Mouse (Mus musculus): ENCODE measurements around the gene Gm20532. TPM values are rescaled to one million over a fixed set of nuclear protein-coding genes. Genes with fewer than 3 reads are reported as not detected.

The Gm20532 gene
- polyA plus RNA-seq, 1 experiment from 2014 or later: not detected

DNA sequence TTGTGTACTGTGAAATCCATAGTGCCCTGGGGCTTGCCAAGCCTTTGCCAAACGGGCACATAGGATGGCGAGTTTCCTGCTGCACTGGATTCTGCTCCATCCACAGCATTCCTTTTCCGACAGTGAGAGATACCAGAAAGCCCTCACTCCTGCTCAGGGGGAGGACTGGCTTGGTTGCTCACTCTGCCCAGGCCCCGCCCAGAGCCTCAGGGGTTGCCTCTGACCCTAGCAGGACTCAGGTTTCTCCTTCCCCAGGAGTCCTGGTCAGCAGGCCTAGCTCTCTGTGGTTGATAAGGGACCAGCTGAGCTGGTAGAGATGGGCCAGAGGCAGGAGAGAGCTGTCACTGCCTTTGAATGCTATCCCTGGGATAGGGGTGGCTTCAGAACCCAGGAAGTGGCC is 2.1 kb downstream of the Gm20532 start:
- H3K27me3 ChIP-seq: no peaks in the 10 kb centered on the region
- H3K9me3 ChIP-seq: no peaks in the 10 kb centered on the region
- peak overlapping the region; percentile 12; the same call in 1 of the 2 replicates for H3K9ac ChIP-seq
- 31% methylated on average over 4 of the region's 4 CpGs for WGBS
- 0 out of 2 replicates have a peak overlapping the region, but pooled peaks have one; percentile 1 for H3K4me3 ChIP-seq
- H3K4me1 ChIP-seq: peaks cover 17% of the 10 kb centered on the region; the same call in 1 of the 2 replicates
- peak overlapping the region; percentile 4; the same call in 1 of the 2 replicates for H3K27ac ChIP-seq
- 0 out of 2 replicates have a peak, but pooled peaks cover 5% of the 10 kb centered on the region for H3K36me3 ChIP-seq
- peak overlapping the region; percentile 51 for H3K4me2 ChIP-seq (replicated peaks)
- ATAC-seq (ENCODE audit: insufficient number of reproducible peaks, insufficient read depth, low FRiP score, low TSS enrichment): no peak

DNA sequence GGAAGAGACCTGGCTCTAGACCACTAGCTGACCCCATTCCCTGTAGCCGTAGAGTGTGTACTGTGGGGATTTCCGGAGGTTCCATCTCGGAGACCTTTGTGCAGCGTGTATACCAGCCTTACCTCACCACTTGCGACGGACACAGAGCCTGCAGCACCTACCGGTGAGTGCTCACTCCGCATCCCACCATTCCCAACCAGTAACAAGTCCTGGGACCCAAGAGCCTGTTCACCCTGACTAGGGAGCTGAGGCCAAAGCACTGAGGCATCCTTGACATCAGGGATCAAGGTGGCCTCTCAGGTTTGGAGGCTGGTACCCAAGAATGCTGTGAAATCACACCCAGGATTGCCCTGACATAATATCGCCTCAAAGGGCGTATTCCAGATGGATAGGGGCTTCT is 2.8 kb downstream of the Gm20532 start:
- Histone ChIP-seq H3K4me1 (peaks cover 17% of the 10 kb centered on the region; the same call in 1 of the 2 replicates), H3K9me3 (no peaks in the 10 kb centered on the region), H3K36me3 (0 out of 2 replicates have a peak, but pooled peaks cover 5% of the 10 kb centered on the region), H3K9ac (no peak overlapping the region), H3K27me3 (no peaks in the 10 kb centered on the region), H3K27ac (no peak overlapping the region), H3K4me2 (replicated peaks) (no peak overlapping the region), H3K4me3 (no peak overlapping the region)
- 89% methylated on average over 10 of the region's 10 CpGs for WGBS
- no peak for ATAC-seq (ENCODE audit: insufficient number of reproducible peaks, insufficient read depth, low FRiP score, low TSS enrichment)

DNA sequence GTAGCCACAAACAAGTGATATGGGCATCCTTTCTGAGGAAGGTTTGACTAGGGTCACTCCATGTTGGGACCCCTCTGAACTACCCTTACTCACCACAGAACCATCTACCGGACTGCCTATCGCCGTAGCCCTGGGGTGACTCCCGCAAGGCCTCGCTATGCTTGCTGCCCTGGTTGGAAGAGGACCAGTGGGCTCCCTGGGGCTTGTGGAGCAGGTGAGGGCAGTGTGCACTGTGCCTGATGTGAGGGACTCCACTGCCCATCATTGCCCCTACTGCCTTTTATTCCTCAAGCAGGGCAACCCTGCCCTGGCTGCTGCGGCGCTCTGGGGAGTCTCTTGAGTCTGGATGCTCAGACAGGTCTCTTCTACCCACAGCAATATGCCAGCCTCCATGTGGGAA is 3.8 kb downstream of the Gm20532 start:
- WGBS: 92% methylated on average over 7 of the region's 7 CpGs
- 0 out of 2 replicates have a peak overlapping the region, but pooled peaks have one; percentile 20 for H3K9ac ChIP-seq
- no peaks in the 10 kb centered on the region for H3K27me3 ChIP-seq
- H3K4me1 ChIP-seq: peaks cover 17% of the 10 kb centered on the region; the same call in 1 of the 2 replicates
- no peak for ATAC-seq (ENCODE audit: insufficient number of reproducible peaks, insufficient read depth, low FRiP score, low TSS enrichment)
- 0 out of 2 replicates have a peak, but pooled peaks cover 5% of the 10 kb centered on the region for H3K36me3 ChIP-seq
- H3K4me2 ChIP-seq (replicated peaks): no peak overlapping the region
- no peak overlapping the region for H3K4me3 ChIP-seq
- no peak overlapping the region for H3K27ac ChIP-seq
- H3K9me3 ChIP-seq: no peaks in the 10 kb centered on the region

DNA sequence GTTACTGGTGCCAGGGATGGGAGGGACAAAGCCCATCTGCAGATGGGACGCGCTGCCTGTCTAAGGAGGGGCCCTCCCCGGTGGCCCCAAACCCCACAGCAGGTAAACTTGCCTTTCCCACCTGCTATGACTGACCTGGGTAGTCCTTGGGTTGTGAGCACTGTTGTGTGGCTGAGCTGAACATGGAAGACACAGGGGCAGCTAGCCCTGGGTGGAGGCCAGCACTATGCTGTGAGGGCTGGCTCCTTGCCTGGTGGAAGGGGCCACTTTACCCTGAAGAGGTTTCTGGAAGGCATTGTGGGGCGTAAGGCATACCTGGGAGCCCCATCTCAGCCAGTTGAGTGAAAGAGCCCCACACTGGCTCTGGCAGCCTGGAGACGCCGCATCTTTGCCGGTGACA is 4.5 kb downstream of the Gm20532 start:
- no peak for ATAC-seq (ENCODE audit: insufficient number of reproducible peaks, insufficient read depth, low FRiP score, low TSS enrichment)
- Histone ChIP-seq H3K4me2 (replicated peaks) (no peak overlapping the region), H3K27ac (no peak overlapping the region), H3K9me3 (no peaks in the 10 kb centered on the region), H3K27me3 (no peaks in the 10 kb centered on the region), H3K9ac (no peak overlapping the region), H3K4me3 (no peak overlapping the region), H3K4me1 (peaks cover 17% of the 10 kb centered on the region; the same call in 1 of the 2 replicates), H3K36me3 (0 out of 2 replicates have a peak, but pooled peaks cover 5% of the 10 kb centered on the region)
- 91% methylated on average over 7 of the region's 7 CpGs for WGBS

DNA sequence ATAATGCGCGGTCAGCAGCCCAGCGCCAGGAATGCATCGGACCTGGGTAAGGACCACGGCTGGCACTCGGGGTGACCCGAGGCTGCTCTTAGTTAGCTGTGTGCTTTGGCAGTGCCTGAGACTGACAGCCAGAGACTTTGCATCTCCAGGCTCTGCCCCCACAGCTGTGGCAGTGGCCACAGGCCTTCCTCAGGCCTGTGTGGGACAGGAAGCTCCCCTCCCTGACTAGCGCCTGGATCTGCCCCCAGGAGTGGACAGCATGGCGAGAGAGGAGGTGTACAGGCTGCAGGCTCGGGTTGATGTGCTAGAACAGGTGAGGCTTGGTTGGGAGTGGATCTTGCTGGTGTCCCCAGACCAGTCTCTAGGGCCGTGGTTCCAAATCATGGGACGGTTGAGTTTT is 5.0 kb downstream of the Gm20532 start:
- no peaks in the 10 kb centered on the region for H3K9me3 ChIP-seq
- H3K4me1 ChIP-seq: peaks cover 17% of the 10 kb centered on the region; the same call in 1 of the 2 replicates
- 82% methylated on average over 12 of the region's 12 CpGs for WGBS
- 0 out of 2 replicates have a peak, but pooled peaks cover 5% of the 10 kb centered on the region for H3K36me3 ChIP-seq
- H3K4me2 ChIP-seq (replicated peaks): no peak overlapping the region
- H3K9ac ChIP-seq: no peak overlapping the region
- H3K27me3 ChIP-seq: no peaks in the 10 kb centered on the region
- no peak for ATAC-seq (ENCODE audit: insufficient number of reproducible peaks, insufficient read depth, low FRiP score, low TSS enrichment)
- no peak overlapping the region for H3K4me3 ChIP-seq
- no peak overlapping the region for H3K27ac ChIP-seq

DNA sequence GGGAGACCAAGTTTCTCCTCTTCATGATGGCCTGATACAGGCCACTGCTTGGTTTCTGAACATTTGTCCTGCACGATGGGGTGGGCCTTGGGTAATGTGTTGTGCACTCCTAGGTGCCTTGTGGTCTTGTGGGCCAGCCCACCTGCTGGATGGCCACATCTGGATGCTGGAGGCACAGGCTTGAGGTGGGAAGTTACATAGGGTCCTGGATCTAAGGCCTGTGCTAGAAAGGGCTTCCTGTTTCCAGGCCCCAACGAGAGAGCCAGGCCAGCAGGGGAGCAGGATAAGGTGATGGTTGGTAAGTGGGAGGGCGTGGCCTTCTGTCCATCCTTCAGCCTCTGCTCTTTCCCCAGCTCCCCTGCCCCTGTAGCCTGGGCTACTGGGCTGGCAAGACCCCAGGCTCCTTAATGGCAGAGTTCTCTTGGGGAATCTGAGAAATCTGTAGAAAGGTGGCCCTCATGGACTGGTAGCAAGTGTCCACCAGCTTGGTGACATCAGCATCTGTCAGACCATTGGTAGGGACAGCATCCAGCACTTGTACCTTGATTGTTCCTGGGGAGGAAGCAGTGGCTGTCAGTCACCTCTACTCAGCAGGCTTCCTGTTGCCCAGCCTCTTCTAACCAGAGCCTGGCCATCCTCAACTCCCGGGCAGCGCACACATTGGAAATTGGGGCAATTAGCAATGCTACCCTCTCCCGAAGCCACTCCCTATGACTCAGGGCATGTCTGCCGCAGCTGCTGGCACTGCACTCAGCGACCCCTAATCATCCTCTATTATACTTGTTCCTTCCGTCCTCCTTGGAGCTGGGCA is 7.0 kb downstream of the Gm20532 start:
- 57% methylated on average over 9 of the region's 9 CpGs for WGBS
- Histone ChIP-seq H3K36me3 (0 out of 2 replicates have a peak, but pooled peaks cover 5% of the 10 kb centered on the region), H3K27me3 (no peaks in the 10 kb centered on the region), H3K9ac (no peak overlapping the region), H3K4me3 (no peak overlapping the region), H3K4me2 (replicated peaks) (no peak overlapping the region), H3K4me1 (peaks cover 4% of the 10 kb centered on the region; the same call in 1 of the 2 replicates), H3K27ac (no peak overlapping the region), H3K9me3 (no peaks in the 10 kb centered on the region)
- no peak for ATAC-seq (ENCODE audit: insufficient number of reproducible peaks, insufficient read depth, low FRiP score, low TSS enrichment)

DNA sequence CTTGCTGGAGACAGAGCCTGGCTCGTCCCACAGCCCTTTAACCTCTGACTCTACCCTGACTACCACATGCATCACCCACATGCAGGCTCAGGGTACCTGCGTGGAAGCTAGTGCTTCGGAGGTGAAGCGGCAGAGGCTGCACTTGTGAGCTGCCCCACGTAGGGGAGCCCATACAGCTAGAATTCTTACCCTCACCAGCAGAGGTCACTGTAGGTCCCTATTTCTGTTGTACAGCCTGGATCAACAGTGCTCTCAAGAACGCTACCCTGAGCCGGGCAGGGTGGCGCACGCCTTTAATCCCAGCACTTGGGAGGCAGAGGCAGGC is 7.5 kb downstream of the Gm20532 start:
- no peaks in the 10 kb centered on the region for H3K27me3 ChIP-seq
- H3K4me1 ChIP-seq: no peaks in the 10 kb centered on the region
- no peak overlapping the region for H3K9ac ChIP-seq
- no peaks in the 10 kb centered on the region for H3K9me3 ChIP-seq
- no peak overlapping the region for H3K27ac ChIP-seq
- H3K4me3 ChIP-seq: no peak overlapping the region
- no peak; the same call in 1 of the 2 replicates for ATAC-seq (ENCODE audit: insufficient number of reproducible peaks, insufficient read depth, low FRiP score, low TSS enrichment)
- WGBS: 73% methylated on average over 9 of the region's 9 CpGs
- 0 out of 2 replicates have a peak, but pooled peaks cover 5% of the 10 kb centered on the region for H3K36me3 ChIP-seq
- H3K4me2 ChIP-seq (replicated peaks): no peak overlapping the region

DNA sequence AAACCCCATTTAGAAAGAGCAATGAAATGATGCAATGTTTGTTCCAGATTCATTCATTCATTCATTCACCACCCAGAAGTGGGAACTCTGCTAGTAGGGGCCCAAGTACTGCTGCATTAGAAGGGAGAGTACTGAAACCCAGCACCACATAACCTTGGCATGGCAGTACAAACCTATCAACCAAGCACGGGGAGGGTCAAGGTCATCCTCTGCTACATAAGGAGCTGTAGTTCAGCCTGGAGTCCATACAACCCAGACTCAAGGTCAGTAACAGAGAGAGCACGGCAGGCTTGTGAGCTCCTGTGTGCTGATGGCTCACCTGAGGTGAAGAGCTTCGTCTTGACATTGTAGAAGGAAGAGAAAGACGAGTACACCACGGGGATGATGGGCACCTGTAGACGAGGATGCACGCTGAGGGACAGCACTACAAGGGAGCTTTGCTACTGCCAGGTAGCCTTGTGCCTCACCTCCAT is 8.1 kb downstream of the Gm20532 start:
- Histone ChIP-seq H3K27ac (no peak overlapping the region), H3K9me3 (no peaks in the 10 kb centered on the region), H3K4me3 (no peak overlapping the region), H3K27me3 (no peaks in the 10 kb centered on the region), H3K4me2 (replicated peaks) (no peak overlapping the region), H3K4me1 (no peaks in the 10 kb centered on the region), H3K9ac (no peak overlapping the region), H3K36me3 (0 out of 2 replicates have a peak, but pooled peaks cover 5% of the 10 kb centered on the region)
- 94% methylated on average over 7 of the region's 7 CpGs for WGBS
- no peak for ATAC-seq (ENCODE audit: insufficient number of reproducible peaks, insufficient read depth, low FRiP score, low TSS enrichment)

DNA sequence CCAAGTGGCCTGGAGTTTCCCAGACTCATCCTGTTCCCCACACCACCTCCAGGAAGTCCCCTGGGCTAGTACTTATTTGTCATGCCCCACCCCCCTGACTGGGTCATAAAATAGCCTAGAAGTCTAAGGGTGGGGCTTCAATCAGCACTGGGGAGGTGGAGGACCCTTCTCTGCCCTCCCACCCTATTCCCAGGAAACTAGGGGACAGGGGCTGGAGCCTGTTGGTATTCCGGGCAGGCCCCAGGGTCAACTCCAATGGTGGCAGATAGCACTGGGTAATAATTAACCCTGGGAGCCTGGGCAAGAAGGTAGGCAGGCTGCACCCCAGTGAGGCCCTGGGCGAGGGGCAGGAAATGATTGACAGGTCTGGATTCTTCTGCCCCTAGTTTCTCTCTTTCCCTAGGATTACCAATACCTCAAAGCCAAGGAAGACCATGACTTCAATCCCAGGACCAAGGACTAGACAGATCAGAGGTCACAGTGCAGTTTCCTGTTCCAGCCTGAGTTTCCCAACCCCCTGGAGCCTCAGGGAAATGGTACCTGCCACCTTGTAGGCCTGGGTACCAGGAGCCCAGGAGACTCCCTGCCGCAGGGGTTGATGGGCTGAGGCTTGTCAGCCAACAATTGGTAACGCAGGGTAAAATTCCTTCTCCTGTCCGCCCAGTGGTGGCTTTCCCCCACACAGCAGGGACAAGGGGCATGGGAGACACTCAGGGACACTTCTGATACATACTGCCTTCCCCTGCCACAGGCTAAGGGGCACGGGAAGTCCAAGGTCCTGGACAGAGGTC is 8.7 kb downstream of the Gm20532 start:
- Histone ChIP-seq H3K27me3 (no peaks in the 10 kb centered on the region), H3K9ac (no peak overlapping the region), H3K9me3 (no peaks in the 10 kb centered on the region), H3K27ac (no peak overlapping the region), H3K36me3 (0 out of 2 replicates have a peak, but pooled peaks cover 5% of the 10 kb centered on the region), H3K4me3 (no peak overlapping the region), H3K4me1 (no peaks in the 10 kb centered on the region), H3K4me2 (replicated peaks) (no peak overlapping the region)
- 68% methylated on average over 6 of the region's 6 CpGs for WGBS
- no peak for ATAC-seq (ENCODE audit: insufficient number of reproducible peaks, insufficient read depth, low FRiP score, low TSS enrichment)

DNA sequence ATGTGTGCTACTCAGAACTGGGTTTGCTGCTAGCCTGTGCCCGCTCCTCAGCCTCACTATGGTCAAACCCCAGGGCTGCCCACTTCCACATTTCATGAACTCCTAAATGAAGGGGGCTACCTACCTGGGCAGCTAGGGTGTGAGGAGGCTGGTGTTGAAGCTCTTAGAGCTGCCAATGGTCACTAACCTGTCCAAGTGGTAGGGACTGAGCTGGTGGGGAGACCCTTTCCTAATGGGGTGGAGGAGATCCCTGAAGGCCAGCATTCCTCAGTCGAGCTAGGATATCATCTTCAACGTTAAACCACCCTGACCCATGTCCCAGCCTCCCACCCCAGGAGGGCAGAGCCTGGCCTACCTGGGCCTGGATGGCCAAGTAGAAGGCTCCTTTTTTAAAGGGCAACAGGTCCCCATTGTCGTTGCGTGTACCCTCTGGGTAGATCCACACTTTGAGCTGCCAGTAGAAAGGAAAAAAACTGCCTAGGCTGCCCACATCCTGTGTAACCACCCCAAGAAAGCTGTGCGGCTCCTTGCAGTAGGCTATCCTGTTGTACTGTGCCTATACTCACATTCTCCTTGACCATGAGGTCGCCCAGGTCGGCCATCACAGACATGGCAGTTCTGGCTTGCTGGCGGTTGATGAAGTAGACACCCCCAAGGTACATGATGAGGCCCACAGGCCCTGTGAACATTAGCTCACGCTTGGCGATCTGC is 9.4 kb downstream of the Gm20532 start:
- Histone ChIP-seq H3K4me2 (replicated peaks) (no peak overlapping the region), H3K36me3 (0 out of 2 replicates have a peak, but pooled peaks cover 5% of the 10 kb centered on the region), H3K27me3 (no peaks in the 10 kb centered on the region), H3K27ac (no peak overlapping the region), H3K4me3 (no peak overlapping the region), H3K4me1 (no peaks in the 10 kb centered on the region), H3K9ac (no peak overlapping the region), H3K9me3 (no peaks in the 10 kb centered on the region)
- no peak for ATAC-seq (ENCODE audit: insufficient number of reproducible peaks, insufficient read depth, low FRiP score, low TSS enrichment)
- 87% methylated on average over 11 of the region's 11 CpGs for WGBS

DNA sequence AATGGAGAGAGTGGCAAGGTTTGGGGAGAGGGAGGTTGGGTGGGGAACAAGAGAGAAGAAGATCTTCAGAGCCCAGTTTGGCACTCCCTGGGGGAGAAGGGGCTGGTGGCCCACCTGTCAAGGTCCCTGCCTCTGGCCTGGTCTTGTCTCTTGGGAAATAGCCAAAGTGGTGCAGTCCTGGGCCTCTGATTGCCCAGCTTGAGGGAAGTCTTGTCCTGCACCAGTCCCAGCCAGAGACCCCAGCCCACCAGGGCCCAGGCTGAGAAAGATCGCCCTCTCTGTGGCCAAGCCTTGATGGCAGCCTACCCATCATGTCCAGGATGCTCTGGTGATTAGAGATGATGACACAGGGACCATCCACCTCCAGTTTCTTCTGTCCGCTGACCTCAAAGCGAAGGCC is 10.5 kb downstream of the Gm20532 start:
- H3K4me3 ChIP-seq: no peak overlapping the region
- H3K4me1 ChIP-seq: no peaks in the 10 kb centered on the region
- no peaks in the 10 kb centered on the region for H3K9me3 ChIP-seq
- H3K9ac ChIP-seq: no peak overlapping the region
- 95% methylated on average over 3 of the region's 3 CpGs for WGBS
- no peak for ATAC-seq (ENCODE audit: insufficient number of reproducible peaks, insufficient read depth, low FRiP score, low TSS enrichment)
- no peaks in the 10 kb centered on the region for H3K27me3 ChIP-seq
- H3K36me3 ChIP-seq: 0 out of 2 replicates have a peak, but pooled peaks cover 4% of the 10 kb centered on the region
- H3K27ac ChIP-seq: no peak overlapping the region
- H3K4me2 ChIP-seq (replicated peaks): no peak overlapping the region
